Mouse (Mus musculus) heart, postnatal 0 days (tissue): ENCODE results near the gene Thy1.

Source experiments
- CTCF ChIP-seq: IDR thresholded peaks from 2 replicates; pipeline ENCODE4 v1.5.1; 2016; ENCODE audit warnings: antibody characterized with exemption, control low read depth, low read depth
- EP300 ChIP-seq: IDR thresholded peaks from 2 replicates; pipeline ENCODE4 v1.6.1; 2016; ENCODE audit warnings: antibody characterized with exemption, low read depth

DNA sequence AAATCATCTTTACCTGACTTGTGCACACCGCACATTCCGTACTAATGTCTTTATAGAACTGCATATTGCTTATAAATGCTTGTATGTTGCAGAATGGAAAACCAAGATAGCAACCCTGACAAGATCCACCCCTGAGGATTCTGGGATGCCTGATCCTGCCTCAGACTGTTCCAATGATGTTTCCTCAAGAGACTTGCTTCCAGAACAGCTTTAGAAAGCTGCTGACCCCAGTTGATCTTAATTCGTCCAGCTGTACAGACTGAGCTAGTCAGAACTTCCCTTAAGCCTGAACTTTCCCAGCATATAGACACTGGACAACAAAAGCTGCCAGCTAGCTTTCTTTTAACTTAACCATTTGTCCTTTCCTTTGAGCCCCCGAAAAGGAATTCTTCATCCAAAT is 44.3 kb upstream of the Thy1 start:
- TF ChIP-seq EP300 (no peak), CTCF (no peak)
